In the genomic region with DNA sequence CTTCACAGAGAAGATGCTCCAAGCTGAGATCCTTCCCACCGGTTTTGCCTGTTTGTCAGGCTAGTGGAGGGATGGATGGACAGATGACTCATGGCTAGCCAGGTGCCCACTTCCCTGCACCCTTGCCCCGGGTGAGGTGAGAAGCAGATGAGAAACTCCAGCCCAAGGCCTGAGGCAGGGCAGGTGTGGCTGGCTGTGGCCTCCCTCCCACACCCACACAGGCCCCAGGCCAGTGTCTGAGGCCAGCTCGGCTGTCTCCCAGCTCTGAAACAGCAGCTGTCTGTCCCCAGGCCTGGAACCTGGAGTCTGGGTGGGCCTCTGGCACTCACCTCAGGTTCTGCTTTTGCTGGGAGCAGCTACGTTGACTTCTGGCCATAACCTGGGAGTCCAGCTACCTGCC, we compare ENCODE assay signal across 20 mouse cellular contexts. TPM values are rescaled to one million over a fixed set of nuclear protein-coding genes. Genes with fewer than 3 reads are reported as not detected.
DNase-seq lines count a peak whose midpoint lies in the region; ATAC-seq and TF ChIP-seq lines count a peak whose summit lies in the region.
"Had no signal": no experiment of that assay in that cellular context is flagged by ENCODE, and none has a peak within 500 bp of the region (broad histone marks: within the 10 kb centered on the region; RNA-seq: fewer than 3 reads in every experiment).

No protein-coding gene starts in this region.

- H3K4me3 ChIP-seq in gastrocnemius, adult 2 months = no peak overlapping the region
- H3K4me3 ChIP-seq in intestine, embryonic 15.5 days (replicated peaks) = no peak overlapping the region
- no peak overlapping the region for H3K4me3 ChIP-seq in intestine, embryonic 16.5 days (ENCODE audit: low read length)
- H3K4me3 ChIP-seq in embryonic facial prominence, embryonic 10.5 days = no peak overlapping the region
- H3K4me3 ChIP-seq in myocyte = no peak overlapping the region
- H3K4me3 ChIP-seq: embryonic facial prominence, embryonic 13.5 days; forebrain, embryonic 15.5 days; heart, embryonic 10.5 days; heart, embryonic 15.5 days had no signal

- no peak for ATAC-seq in intestine, embryonic 15.5 days
- no peak for ATAC-seq in intestine, embryonic 16.5 days
- ATAC-seq: activated CD4-positive, CD25-positive, alpha-beta regulatory T cell, adult 4 months; forebrain, embryonic 15.5 days; hindbrain, embryonic 16.5 days; inflammation-experienced regulatory T-cells, adult 6 months; Patski had no signal

- no peak overlapping the region for H3ac ChIP-seq in myocyte (ENCODE audit: control insufficient read depth, insufficient read length)

- H3K27me3 ChIP-seq in intestine, embryonic 15.5 days (replicated peaks) = no peaks in the 10 kb centered on the region
- H3K27me3 ChIP-seq in intestine, embryonic 16.5 days (replicated peaks; ENCODE audit: control insufficient read depth, insufficient read depth, low read length) = no peaks in the 10 kb centered on the region
- peaks cover 16% of the 10 kb centered on the region for H3K27me3 ChIP-seq in embryonic facial prominence, embryonic 10.5 days (replicated peaks; ENCODE audit: low read depth, poor library complexity, severe bottlenecking)
- H3K27me3 ChIP-seq in myocyte (ENCODE audit: control insufficient read depth, insufficient read depth, insufficient read length) = no peaks in the 10 kb centered on the region
- H3K27me3 ChIP-seq: forebrain, embryonic 15.5 days; heart, embryonic 15.5 days; Patski had no signal

- H3K9me3 ChIP-seq in intestine, embryonic 15.5 days = no peaks in the 10 kb centered on the region
- H3K9me3 ChIP-seq in intestine, embryonic 16.5 days (ENCODE audit: control insufficient read depth, low read length) = no peaks in the 10 kb centered on the region
- no peaks in the 10 kb centered on the region for H3K9me3 ChIP-seq in embryonic facial prominence, embryonic 10.5 days
- H3K9me3 ChIP-seq: embryonic facial prominence, embryonic 13.5 days; forebrain, embryonic 15.5 days; heart, embryonic 10.5 days; heart, embryonic 15.5 days had no signal

- H3K36me3 ChIP-seq in intestine, embryonic 15.5 days = no peaks in the 10 kb centered on the region
- H3K36me3 ChIP-seq in intestine, embryonic 16.5 days (ENCODE audit: control insufficient read depth, insufficient read depth, low read length) = no peaks in the 10 kb centered on the region
- H3K36me3 ChIP-seq in embryonic facial prominence, embryonic 10.5 days (replicated peaks) = no peaks in the 10 kb centered on the region
- H3K36me3 ChIP-seq in myocyte (ENCODE audit: control insufficient read depth, insufficient read depth) = no peaks in the 10 kb centered on the region
- H3K36me3 ChIP-seq: embryonic facial prominence, embryonic 13.5 days; forebrain, embryonic 15.5 days; heart, embryonic 10.5 days; heart, embryonic 15.5 days had no signal

- TF ChIP-seq CTCF in gastrocnemius, adult 2 months (IDR thresholded peaks at IDR 0.05) = no peak

- H3K9ac ChIP-seq in intestine, embryonic 15.5 days = peak overlapping the region; percentile 0; the same call in 1 of the 2 replicates
- no peak overlapping the region for H3K9ac ChIP-seq in intestine, embryonic 16.5 days (ENCODE audit: low read depth, low read length)
- H3K9ac ChIP-seq: embryonic facial prominence, embryonic 13.5 days; forebrain, embryonic 15.5 days; heart, embryonic 15.5 days had no signal

- no peak overlapping the region for H3K4me2 ChIP-seq in intestine, embryonic 15.5 days (replicated peaks)
- no peak overlapping the region for H3K4me2 ChIP-seq in intestine, embryonic 16.5 days (ENCODE audit: low read depth, low read length)
- no peak overlapping the region for H3K4me2 ChIP-seq in myocyte (ENCODE audit: low read depth)
- H3K4me2 ChIP-seq: embryonic facial prominence, embryonic 13.5 days; forebrain, embryonic 15.5 days; heart, embryonic 15.5 days had no signal

- whole genome bisulfite sequencing in intestine, embryonic 15.5 days = 64% methylated on average over 4 of the region's 4 CpGs
- 70% methylated on average over 4 of the region's 4 CpGs for WGBS in intestine, embryonic 16.5 days
- 65% methylated on average over 4 of the region's 4 CpGs for WGBS in embryonic facial prominence, embryonic 10.5 days

- intact Hi-C loops in gastrocnemius, adult 2 months (cut with DNase I) = no loop called here
- intact Hi-C loops in gastrocnemius, postnatal 36 days (cut with DNase I) = no loop called here

- H3K27ac ChIP-seq in gastrocnemius, adult 2 months = no peak overlapping the region
- H3K27ac ChIP-seq in intestine, embryonic 15.5 days = no peak overlapping the region
- H3K27ac ChIP-seq in intestine, embryonic 16.5 days (ENCODE audit: low read length) = no peak overlapping the region
- peak overlapping the region; percentile 21; the same call in 1 of the 2 replicates for H3K27ac ChIP-seq in embryonic facial prominence, embryonic 10.5 days (replicated peaks)
- H3K27ac ChIP-seq: embryonic facial prominence, embryonic 13.5 days; forebrain, embryonic 15.5 days; heart, embryonic 10.5 days; heart, embryonic 15.5 days had no signal

- no peaks in the 10 kb centered on the region for H3K79me2 ChIP-seq in myocyte (ENCODE audit: control insufficient read depth, insufficient read depth)

- no peak for TF ChIP-seq POLR2A in myocyte (IDR thresholded peaks at IDR 0.05; ENCODE audit: insufficient read length, low read depth)

- peak; percentile 49 for DNase-seq in gastrocnemius, adult 2 months
- no peak for DNase-seq in gastrocnemius, postnatal 36 days
- DNase-seq in embryonic facial prominence, embryonic 10.5 days (ENCODE audit: low spot score) = peak; percentile 40
- DNase-seq: adrenal gland, postnatal 14 days; cerebellum, adult 11-12 months; cerebellum, adult 9-10 months; cerebellum, postnatal 25 days; gastrocnemius, postnatal 14 days; heart, postnatal 14 days had no signal

- H3K4me1 ChIP-seq in intestine, embryonic 15.5 days (replicated peaks) = peaks cover 8% of the 10 kb centered on the region
- peaks cover 6% of the 10 kb centered on the region for H3K4me1 ChIP-seq in intestine, embryonic 16.5 days (ENCODE audit: control insufficient read depth, insufficient read depth, low read length)
- H3K4me1 ChIP-seq in embryonic facial prominence, embryonic 10.5 days = peaks cover 48% of the 10 kb centered on the region
- H3K4me1 ChIP-seq: forebrain, embryonic 15.5 days had no signal

TF ChIP-seq in myocyte, 11 proteins besides CTCF, POLR2A, EP300 and RAD21:
- TF ChIP-seq TCF3 (IDR thresholded peaks at IDR 0.05; ENCODE audit: insufficient read length, low read depth) (no peak), MAX (IDR thresholded peaks at IDR 0.05; ENCODE audit: low read depth) (no peak), SRF (IDR thresholded peaks at IDR 0.05; ENCODE audit: control insufficient read depth, insufficient read length, low read depth) (no peak), USF1 (IDR thresholded peaks at IDR 0.05; ENCODE audit: low read depth) (no peak), E2F4 (IDR thresholded peaks at IDR 0.05; ENCODE audit: insufficient read depth) (no peak), MYOD1 (IDR thresholded peaks at IDR 0.05; ENCODE audit: control insufficient read depth in 1 of 3, insufficient read length in 2 of 3, low read depth in 2 of 3) (peak in 2 of 3 experiments; percentile 2 to 64), CEBPB (IDR thresholded peaks at IDR 0.05; ENCODE audit: insufficient read depth, poor library complexity, severe bottlenecking) (no peak), REST (IDR thresholded peaks at IDR 0.05; ENCODE audit: insufficient read depth, insufficient read length) (no peak), POLR2AphosphoS2 (IDR thresholded peaks at IDR 0.05; ENCODE audit: insufficient read length, low read depth) (no peak), MYOG (IDR thresholded peaks at IDR 0.05; ENCODE audit: control insufficient read depth in 1 of 3, insufficient read depth in 1 of 3, insufficient read length in 2 of 3, low read depth in 2 of 3) (peak in 1 of 3 experiments; percentile 56), TCF12 (IDR thresholded peaks at IDR 0.05; ENCODE audit: insufficient read depth, poor library complexity, severe bottlenecking) (no peak)
TF ChIP-seq in myocyte: peak in this region for 2.

RNA-seq across cellular contexts. Expression of gene Slc38a10, which starts 24.8 kb away (rescaled TPM):
- total RNA-seq in gastrocnemius, adult 2 months (2021) = 10 to 100 TPM; 32.2 to 51.7 TPM
- total RNA-seq in gastrocnemius, postnatal 36 days (2021) = 10 to 100 TPM; 43.0 to 43.4 TPM
- 81.8 and 88.2 TPM in 2 replicates for polyA plus RNA-seq in intestine, embryonic 15.5 days (2015; fragmentation: Nextera tagmentation; extraction: Ambion mirVana)
- polyA plus RNA-seq in intestine, embryonic 16.5 days (2015; fragmentation: Nextera tagmentation; extraction: Ambion mirVana) = 84.6 and 91.4 TPM in 2 replicates
- 99.0 and 103 TPM in 2 replicates for polyA plus RNA-seq in embryonic facial prominence, embryonic 10.5 days (2016; fragmentation: Nextera tagmentation; extraction: Ambion mirVana)
- 97.9 TPM for polyA plus RNA-seq in myocyte (2012; fragmentation: generic; extraction: Trizol)

RNA-seq across cellular contexts. Expression of gene Bahcc1, which starts 56.8 kb away (rescaled TPM):
- total RNA-seq in gastrocnemius, adult 2 months (2021) = 1 to 10 TPM; 3.5 to 5.3 TPM
- total RNA-seq in gastrocnemius, postnatal 36 days (2021) = 1 to 10 TPM; 2.3 to 4.1 TPM
- 5.8 and 7.1 TPM in 2 replicates for polyA plus RNA-seq in intestine, embryonic 15.5 days (2015; fragmentation: Nextera tagmentation; extraction: Ambion mirVana)
- polyA plus RNA-seq in intestine, embryonic 16.5 days (2015; fragmentation: Nextera tagmentation; extraction: Ambion mirVana) = 4.9 and 5.7 TPM in 2 replicates
- 18.0 and 18.4 TPM in 2 replicates for polyA plus RNA-seq in embryonic facial prominence, embryonic 10.5 days (2016; fragmentation: Nextera tagmentation; extraction: Ambion mirVana)
- polyA plus RNA-seq in myocyte (2012; fragmentation: generic; extraction: Trizol) = 6.3 TPM
- polyA plus RNA-seq: activated CD4-positive, CD25-positive, alpha-beta regulatory T cell, adult 4 months; inflammation-experienced regulatory T-cells, adult 6 months had no signal

Comparison
In these comparisons a context has a peak if more than half of its experiments do, and no peak if none do; other contexts are left out.
1. DNase-seq: peak in gastrocnemius, adult 2 months (single experiment) and embryonic facial prominence, embryonic 10.5 days (single experiment); none in gastrocnemius, postnatal 36 days (0 of 2).